Mouse (Mus musculus): ENCODE data around the gene Sipa1l1.

DNA sequence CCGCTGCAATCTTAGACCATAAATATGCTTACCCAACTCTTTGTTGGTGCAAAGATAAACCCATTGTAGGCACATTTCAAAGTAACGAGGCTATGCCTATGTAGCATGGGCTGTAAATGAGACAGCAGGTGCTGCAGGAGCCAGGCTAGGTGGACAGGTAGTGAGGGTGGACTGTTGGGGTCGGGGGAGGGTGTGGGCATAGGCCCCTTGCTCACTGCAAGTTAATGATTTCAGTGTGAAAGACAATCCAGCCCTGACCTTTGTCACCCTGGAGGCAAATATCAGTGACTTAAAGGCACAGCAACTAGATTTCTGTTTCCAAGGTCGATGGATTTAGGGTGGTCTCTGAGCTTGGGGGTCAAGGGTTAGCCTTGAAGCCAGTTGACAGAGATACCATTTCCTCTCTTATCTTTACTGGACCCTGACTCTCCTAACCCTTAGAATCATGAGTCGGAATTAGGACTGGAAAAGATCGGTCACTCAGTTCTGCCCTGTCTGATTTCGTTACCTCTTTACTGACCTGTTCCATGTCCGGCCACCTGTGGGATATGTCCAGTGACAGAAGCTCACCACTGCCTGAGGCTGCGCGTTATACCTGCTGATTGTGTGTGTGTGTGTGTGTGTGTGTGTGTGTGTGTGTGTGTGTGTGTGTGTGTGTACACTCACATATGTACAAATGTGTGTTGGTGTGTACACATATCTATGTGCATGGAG, 286.7 kb downstream of the Sipa1l1 start:
- no peak for TF ChIP-seq HCFC1 (IDR thresholded peaks at IDR 0.05; ENCODE audit: borderline replicate concordance, insufficient read depth, low read length)
- TF ChIP-seq CHD2 (IDR thresholded peaks at IDR 0.05; ENCODE audit: low read depth, low read length): no peak
- no peak for TF ChIP-seq MAFK (IDR thresholded peaks at IDR 0.05; ENCODE audit: insufficient read depth, low read depth, low read length)
- TF ChIP-seq ZNF384 (IDR thresholded peaks at IDR 0.05; ENCODE audit: low read depth, low read length): no peak

All from ES-E14 (cell line).